Mouse (Mus musculus) lung, embryonic 16.5 days (tissue): ENCODE results near the gene Tas2r118. TPM values are rescaled to one million over a fixed set of nuclear protein-coding genes. Genes with fewer than 3 reads are reported as not detected.

Source experiments
- ATAC-seq: fragments of 200-750 bp; cut with Nextera tagmentation; 2 replicates; pipeline ENCODE4 v1.8.0; 2017; ENCODE audit warnings: low read depth, mild to moderate bottlenecking, moderate library complexity
- H3K27ac ChIP-seq: fragments of 300-500 bp; sonication (generic); 2 replicates; pipeline ENCODE4 v1.5.1; 2014; ENCODE audit warnings: mild to moderate bottlenecking, control low read depth, low read length
- H3K27me3 ChIP-seq: fragments of 300-500 bp; sonication (generic); 2 replicates; pipeline ENCODE4 v1.6.1; 2014; ENCODE audit warnings: low read depth, low read length, mixed read lengths; ENCODE audit not compliant: control insufficient read depth, insufficient read depth
- H3K36me3 ChIP-seq: fragments of 300-500 bp; sonication (generic); 2 replicates; pipeline ENCODE4 v1.6.1; 2014; ENCODE audit warnings: low read length; ENCODE audit not compliant: control insufficient read depth, insufficient read depth
- H3K4me1 ChIP-seq: fragments of 300-500 bp; sonication (generic); replicated peaks from 2 replicates; pipeline ENCODE4 v1.6.1; 2014; ENCODE audit warnings: low read length, mixed read lengths; ENCODE audit not compliant: control insufficient read depth, insufficient read depth
- H3K4me2 ChIP-seq: fragments of 300-500 bp; sonication (generic); 2 replicates; pipeline ENCODE4 v1.6.1; 2014; ENCODE audit warnings: low read depth, low read length, control low read depth
- H3K4me3 ChIP-seq: fragments of 300-500 bp; sonication (generic); 2 replicates; pipeline ENCODE4 v1.5.1; 2014; ENCODE audit warnings: mild to moderate bottlenecking, low read length, control low read depth
- H3K9ac ChIP-seq: fragments of 300-500 bp; sonication (generic); 2 replicates; pipeline ENCODE4 v1.6.1; 2014; ENCODE audit warnings: low read length, control low read depth
- H3K9me3 ChIP-seq: fragments of 300-500 bp; sonication (generic); 2 replicates; pipeline ENCODE4 v1.6.1; 2016; ENCODE audit warnings: low read length; ENCODE audit not compliant: control insufficient read depth
- WGBS: fragments of 180-500 bp; shearing (Covaris S2); extraction: QIAGEN DNeasy Blood & Tissue Kit; methylation state at CpG from one replicate; pipeline ENCODE4 v1.1.7; 2014; 5-methylcytosine and 5-hydroxymethylcytosine counted together
- polyA plus RNA-seq: library from polyadenylated mRNA; unstranded; fragments of >200 nt; fragmentation: Nextera tagmentation; extraction: Ambion mirVana; gene quantifications from 2 replicates; pipeline ENCODE4 v1.2.1, GENCODE M21; 2015

Gene Tas2r118
- not detected in 2 replicates for polyA plus RNA-seq

- H3K4me3 ChIP-seq = no peak within 1 kb of the TSS
- no peaks in the 10 kb centered on the region for H3K36me3 ChIP-seq
- no peaks in the 10 kb centered on the region for H3K4me1 ChIP-seq
- WGBS = 90% methylated on average over 5 of the region's 5 CpGs
- H3K4me2 ChIP-seq = no peak within 1 kb of the TSS
- H3K27me3 ChIP-seq = no peaks in the 10 kb centered on the region
- no peak for ATAC-seq
- H3K9me3 ChIP-seq = no peaks in the 10 kb centered on the region
- no peak within 1 kb of the TSS for H3K27ac ChIP-seq
- H3K9ac ChIP-seq = no peak within 1 kb of the TSS
These were observed at the start of gene Tas2r118 for GRCm38 (mm10) chr6:23969960-23970359. TSS of gene Tas2r118 (minus strand) at chr6:23970060.

- H3K4me2 ChIP-seq = no peak overlapping the region
- 28% methylated on average over 5 of the region's 5 CpGs for WGBS
These were observed 48.5 kb upstream of the Tas2r118 start for GRCm38 (mm10) chr6:24018320-24018719.

GRCm38 (mm10) chr6:23993276-23993675, 23.4 kb upstream of the Tas2r118 start:
- WGBS = 66% methylated on average over 2 of the region's 2 CpGs
- H3K4me3 ChIP-seq = no peak overlapping the region
- ATAC-seq = no peak

More at GRCm38 (mm10) chr6:24018320-24018719, 48.5 kb upstream of the Tas2r118 start:
- no peaks in the 10 kb centered on the region for H3K4me1 ChIP-seq
- H3K27me3 ChIP-seq = no peaks in the 10 kb centered on the region
- ATAC-seq = no peak
- no peak overlapping the region for H3K27ac ChIP-seq
- no peak overlapping the region for H3K9ac ChIP-seq
- no peaks in the 10 kb centered on the region for H3K36me3 ChIP-seq
- H3K9me3 ChIP-seq = no peaks in the 10 kb centered on the region
- H3K4me3 ChIP-seq = no peak overlapping the region

GRCm38 (mm10) chr6:23990687-23991387, 21.0 kb upstream of the Tas2r118 start:
- Histone ChIP-seq H3K27me3 (no peaks in the 10 kb centered on the region), H3K4me2 (no peak overlapping the region), H3K9ac (no peak overlapping the region), H3K36me3 (no peaks in the 10 kb centered on the region), H3K4me1 (no peaks in the 10 kb centered on the region), H3K9me3 (no peaks in the 10 kb centered on the region), H3K27ac (no peak overlapping the region), H3K4me3 (no peak overlapping the region)
- no peak for ATAC-seq
- WGBS = 65% methylated on average over 3 of the region's 3 CpGs

More at GRCm38 (mm10) chr6:23993276-23993675, 23.4 kb upstream of the Tas2r118 start:
- Histone ChIP-seq H3K27ac (no peak overlapping the region), H3K27me3 (no peaks in the 10 kb centered on the region), H3K9ac (no peak overlapping the region), H3K9me3 (no peaks in the 10 kb centered on the region), H3K4me2 (no peak overlapping the region), H3K36me3 (no peaks in the 10 kb centered on the region), H3K4me1 (no peaks in the 10 kb centered on the region)

GRCm38 (mm10) chr6:23986293-23986692, 16.4 kb upstream of the Tas2r118 start:
- H3K9ac ChIP-seq = no peak overlapping the region
- H3K4me1 ChIP-seq = no peaks in the 10 kb centered on the region
- no peaks in the 10 kb centered on the region for H3K9me3 ChIP-seq
- no peak overlapping the region for H3K4me3 ChIP-seq
- no peak overlapping the region for H3K4me2 ChIP-seq
- H3K27ac ChIP-seq = no peak overlapping the region
- no peaks in the 10 kb centered on the region for H3K36me3 ChIP-seq
- 95% methylated on average over 1 of the region's 1 CpGs for WGBS
- ATAC-seq = no peak
- H3K27me3 ChIP-seq = no peaks in the 10 kb centered on the region

GRCm38 (mm10) chr6:23966980-23967379, 2.9 kb downstream of the Tas2r118 start:
- 47% methylated on average over 2 of the region's 2 CpGs for WGBS
- Histone ChIP-seq H3K9me3 (no peaks in the 10 kb centered on the region), H3K27ac (no peak overlapping the region), H3K4me2 (no peak overlapping the region), H3K27me3 (no peaks in the 10 kb centered on the region), H3K9ac (no peak overlapping the region), H3K36me3 (no peaks in the 10 kb centered on the region), H3K4me1 (no peaks in the 10 kb centered on the region), H3K4me3 (no peak overlapping the region)
- ATAC-seq = no peak

GRCm38 (mm10) chr6:23965925-23966324, 3.9 kb downstream of the Tas2r118 start:
- Histone ChIP-seq H3K4me2 (no peak overlapping the region), H3K27ac (no peak overlapping the region), H3K4me3 (no peak overlapping the region), H3K4me1 (no peaks in the 10 kb centered on the region), H3K36me3 (no peaks in the 10 kb centered on the region), H3K9ac (no peak overlapping the region), H3K9me3 (no peaks in the 10 kb centered on the region), H3K27me3 (no peaks in the 10 kb centered on the region)
- ATAC-seq = no peak
- WGBS = 53% methylated on average over 3 of the region's 3 CpGs

GRCm38 (mm10) chr6:23963741-23964140, 6.1 kb downstream of the Tas2r118 start:
- WGBS = 67% methylated on average over 1 of the region's 1 CpGs
- no peak overlapping the region for H3K9ac ChIP-seq
- H3K4me1 ChIP-seq = no peaks in the 10 kb centered on the region
- H3K36me3 ChIP-seq = no peaks in the 10 kb centered on the region
- ATAC-seq = no peak
- no peak overlapping the region for H3K27ac ChIP-seq
- H3K27me3 ChIP-seq = no peaks in the 10 kb centered on the region
- no peak overlapping the region for H3K4me2 ChIP-seq
- H3K4me3 ChIP-seq = no peak overlapping the region
- H3K9me3 ChIP-seq = no peaks in the 10 kb centered on the region

- WGBS = 77% methylated on average over 1 of the region's 1 CpGs
- Histone ChIP-seq H3K9me3 (no peaks in the 10 kb centered on the region), H3K4me1 (no peaks in the 10 kb centered on the region), H3K4me2 (no peak overlapping the region), H3K36me3 (no peaks in the 10 kb centered on the region), H3K9ac (no peak overlapping the region), H3K27me3 (no peaks in the 10 kb centered on the region), H3K4me3 (no peak overlapping the region), H3K27ac (no peak overlapping the region)
- no peak for ATAC-seq
These were observed 29.1 kb downstream of the Tas2r118 start for GRCm38 (mm10) chr6:23940776-23941175.
